Mouse (Mus musculus): ENCODE data around the gene Ehmt1.

GRCm38 (mm10) chr2:24904823-24905652 is 14.4 kb downstream of the Ehmt1 start:
- no peak for TF ChIP-seq GATA1 (IDR thresholded peaks at IDR 0.05; ENCODE audit: low read length)
- TF ChIP-seq TAL1 (IDR thresholded peaks at IDR 0.05; ENCODE audit: low read length) = no peak
